Mouse (Mus musculus) cortical plate, adult 2 months (tissue): Measurements from ENCODE around the gene Sh3gl3.

Experiments used
- CTCF ChIP-seq: fragments of 200-500 bp; IDR thresholded peaks from 2 replicates; pipeline ENCODE4 v1.5.1; 2011; ENCODE audit warnings: mild to moderate bottlenecking, control low read depth, low read length; ENCODE audit not compliant: insufficient read depth; ENCODE audit errors: extremely low read depth
- POLR2A ChIP-seq: fragments of 200-500 bp; IDR thresholded peaks from 2 replicates; pipeline ENCODE4 v1.6.1; 2011; ENCODE audit warnings: mild to moderate bottlenecking, low read length, control low read depth; ENCODE audit not compliant: insufficient read depth; ENCODE audit errors: extremely low read depth

DNA sequence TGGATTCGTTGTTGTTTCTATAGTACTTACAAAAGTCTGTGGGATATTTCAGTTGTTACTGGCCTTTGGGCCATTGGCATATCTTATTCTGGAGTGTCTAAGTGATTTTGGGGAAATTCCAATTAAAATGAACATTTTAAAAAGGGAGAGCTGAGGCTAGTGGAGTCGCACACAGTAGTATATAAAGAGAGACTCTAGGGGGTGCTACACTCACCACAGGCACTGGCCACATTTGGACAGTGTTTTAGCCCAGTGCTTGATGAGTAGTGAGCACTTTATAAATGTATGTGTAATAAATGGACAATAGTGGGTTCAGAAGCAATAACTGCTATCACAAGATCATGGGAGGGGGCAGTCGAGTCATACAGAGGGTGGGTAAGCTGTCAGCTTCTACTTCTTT lies 2.6 kb downstream of the Sh3gl3 start:
- no peak for TF ChIP-seq CTCF
- TF ChIP-seq POLR2A = no peak
